Mouse (Mus musculus) liver, postnatal 0 days (tissue): ENCODE data around the gene Ctla2b.

ENCODE experiments used
- CTCF ChIP-seq: sonication (generic); IDR thresholded peaks from 2 replicates; pipeline ENCODE4 v1.5.1; 2016; ENCODE audit warnings: antibody characterized with exemption, low read depth
- EP300 ChIP-seq: IDR thresholded peaks from 2 replicates; pipeline ENCODE4 v1.6.1; 2016; ENCODE audit warnings: antibody characterized with exemption, low read depth, mild to moderate bottlenecking

- TF ChIP-seq CTCF (no peak), EP300 (peak; percentile 83)
These were observed at the start of gene Ctla2b for GRCm38 (mm10) chr13:60897328-60897727.
